Mouse (Mus musculus) stomach, embryonic 15.5 days (tissue): ENCODE measurements around the gene Alcam. TPM values are rescaled to one million over a fixed set of nuclear protein-coding genes. Genes with fewer than 3 reads are reported as not detected.
A peak's percentile ranks its signal among the peaks of the same experiment; 100 is the strongest.

Experiments
- ATAC-seq: fragments of 200-750 bp; cut with Nextera tagmentation; 2 replicates; pipeline ENCODE4 v1.8.0; 2017; ENCODE audit warnings: low read depth, moderate number of reproducible peaks, moderate TSS enrichment; ENCODE audit not compliant: insufficient read depth, low FRiP score
- H3K27ac ChIP-seq: fragments of 300-500 bp; sonication (generic); 2 replicates; pipeline ENCODE4 v1.5.1; 2015; ENCODE audit warnings: mild to moderate bottlenecking, inconsistent platforms
- H3K27me3 ChIP-seq: fragments of 300-500 bp; sonication (generic); replicated peaks from 2 replicates; pipeline ENCODE4 v1.6.1; 2015; ENCODE audit warnings: inconsistent platforms
- H3K36me3 ChIP-seq: fragments of 300-500 bp; sonication (generic); 2 replicates; pipeline ENCODE4 v1.6.1; 2015; ENCODE audit warnings: inconsistent platforms
- H3K4me1 ChIP-seq: fragments of 300-500 bp; sonication (generic); 2 replicates; pipeline ENCODE4 v1.6.1; 2015; ENCODE audit warnings: inconsistent platforms
- H3K4me2 ChIP-seq: fragments of 300-500 bp; sonication (generic); 2 replicates; pipeline ENCODE4 v1.6.1; 2015; ENCODE audit warnings: mild to moderate bottlenecking, inconsistent platforms
- H3K4me3 ChIP-seq: fragments of 300-500 bp; sonication (generic); replicated peaks from 2 replicates; pipeline ENCODE4 v1.5.1; 2015; ENCODE audit warnings: inconsistent platforms
- H3K9ac ChIP-seq: fragments of 300-500 bp; sonication (generic); 2 replicates; pipeline ENCODE4 v1.6.1; 2015; ENCODE audit warnings: inconsistent platforms
- H3K9me3 ChIP-seq: fragments of 300-500 bp; sonication (generic); 2 replicates; pipeline ENCODE4 v1.6.1; 2016; ENCODE audit warnings: inconsistent platforms
- WGBS: fragments of 180-500 bp; shearing (Covaris S2); methylation state at CpG from one replicate; pipeline ENCODE4 v1.1.7; 2015; 5-methylcytosine and 5-hydroxymethylcytosine counted together
- polyA plus RNA-seq: library from polyadenylated mRNA; unstranded; fragments of >200 nt; fragmentation: Nextera tagmentation; extraction: Ambion mirVana; gene quantifications from 2 replicates; pipeline ENCODE4 v1.2.1, GENCODE M21; 2015

Gene Alcam
- polyA plus RNA-seq, 1 experiment from 2014 or later = 43.4 TPM

- no peaks in the 10 kb centered on the region for H3K4me1 ChIP-seq
- no peak overlapping the region for H3K27ac ChIP-seq
- no peak overlapping the region for H3K9ac ChIP-seq
- no peak for ATAC-seq
- H3K36me3 ChIP-seq = 0 out of 2 replicates have a peak, but pooled peaks cover 3% of the 10 kb centered on the region
- no peak overlapping the region for H3K4me2 ChIP-seq
- no peak overlapping the region for H3K4me3 ChIP-seq
- H3K9me3 ChIP-seq = no peaks in the 10 kb centered on the region
- no peaks in the 10 kb centered on the region for H3K27me3 ChIP-seq
Measured at GRCm38 (mm10) chr16:52295535-52295934, 158.3 kb downstream of the Alcam start.

- Histone ChIP-seq H3K27me3 (no peaks in the 10 kb centered on the region), H3K27ac (no peak overlapping the region), H3K9ac (no peak overlapping the region), H3K4me3 (no peak overlapping the region), H3K9me3 (no peaks in the 10 kb centered on the region), H3K36me3 (0 out of 2 replicates have a peak, but pooled peaks cover 7% of the 10 kb centered on the region), H3K4me1 (no peaks in the 10 kb centered on the region), H3K4me2 (no peak overlapping the region)
- ATAC-seq = no peak
- 83% methylated on average over 3 of the region's 3 CpGs for WGBS
Measured at GRCm38 (mm10) chr16:52292440-52293048, 161.3 kb downstream of the Alcam start.

GRCm38 (mm10) chr16:52280186-52280585, 173.7 kb downstream of the Alcam start:
- Histone ChIP-seq H3K36me3 (no peaks in the 10 kb centered on the region), H3K4me2 (no peak overlapping the region), H3K4me1 (no peaks in the 10 kb centered on the region), H3K9me3 (no peaks in the 10 kb centered on the region), H3K27ac (no peak overlapping the region), H3K9ac (no peak overlapping the region), H3K27me3 (no peaks in the 10 kb centered on the region), H3K4me3 (no peak overlapping the region)
- no peak for ATAC-seq
- 85% methylated on average over 2 of the region's 2 CpGs for WGBS

GRCm38 (mm10) chr16:52265066-52265465, 188.8 kb downstream of the Alcam start:
- H3K27me3 ChIP-seq = no peaks in the 10 kb centered on the region
- H3K9me3 ChIP-seq = no peaks in the 10 kb centered on the region
- no peaks in the 10 kb centered on the region for H3K4me1 ChIP-seq
- H3K36me3 ChIP-seq = 0 out of 2 replicates have a peak, but pooled peaks cover 4% of the 10 kb centered on the region
- no peak overlapping the region for H3K4me3 ChIP-seq
- 81% methylated on average over 4 of the region's 4 CpGs for WGBS
- no peak overlapping the region for H3K9ac ChIP-seq
- no peak overlapping the region for H3K27ac ChIP-seq
- ATAC-seq = no peak
- H3K4me2 ChIP-seq = no peak overlapping the region

- no peak for ATAC-seq
- Histone ChIP-seq H3K4me1 (no peaks in the 10 kb centered on the region), H3K9me3 (no peaks in the 10 kb centered on the region), H3K27me3 (no peaks in the 10 kb centered on the region), H3K4me3 (no peak overlapping the region), H3K36me3 (0 out of 2 replicates have a peak, but pooled peaks cover 4% of the 10 kb centered on the region), H3K4me2 (no peak overlapping the region), H3K9ac (no peak overlapping the region), H3K27ac (no peak overlapping the region)
Measured at GRCm38 (mm10) chr16:52263751-52264150, 190.1 kb downstream of the Alcam start.

- no peak overlapping the region for H3K9ac ChIP-seq
- H3K27me3 ChIP-seq = no peaks in the 10 kb centered on the region
- WGBS = 71% methylated on average over 1 of the region's 1 CpGs
- no peak overlapping the region for H3K4me2 ChIP-seq
- ATAC-seq = no peak
- no peaks in the 10 kb centered on the region for H3K9me3 ChIP-seq
- H3K4me1 ChIP-seq = no peaks in the 10 kb centered on the region
- H3K27ac ChIP-seq = no peak overlapping the region
- no peaks in the 10 kb centered on the region for H3K36me3 ChIP-seq
- no peak overlapping the region for H3K4me3 ChIP-seq
Measured at GRCm38 (mm10) chr16:52262582-52262981, 191.3 kb downstream of the Alcam start.

GRCm38 (mm10) chr16:52261755-52262154, 192.1 kb downstream of the Alcam start:
- H3K27me3 ChIP-seq = no peaks in the 10 kb centered on the region
- ATAC-seq = no peak
- 77% methylated on average over 1 of the region's 1 CpGs for WGBS
- no peak overlapping the region for H3K4me3 ChIP-seq
- H3K4me1 ChIP-seq = no peaks in the 10 kb centered on the region
- H3K9me3 ChIP-seq = no peaks in the 10 kb centered on the region
- H3K36me3 ChIP-seq = no peaks in the 10 kb centered on the region
- H3K4me2 ChIP-seq = no peak overlapping the region
- no peak overlapping the region for H3K9ac ChIP-seq
- no peak overlapping the region for H3K27ac ChIP-seq

- Histone ChIP-seq H3K36me3 (peaks cover 3% of the 10 kb centered on the region; the same call in 1 of the 2 replicates), H3K4me1 (no peaks in the 10 kb centered on the region), H3K4me3 (no peak overlapping the region), H3K27ac (no peak overlapping the region), H3K27me3 (no peaks in the 10 kb centered on the region), H3K9me3 (no peaks in the 10 kb centered on the region), H3K9ac (no peak overlapping the region), H3K4me2 (no peak overlapping the region)
- no peak for ATAC-seq
- 84% methylated on average over 4 of the region's 4 CpGs for WGBS
Measured at GRCm38 (mm10) chr16:52250935-52251334, 202.9 kb downstream of the Alcam start.

GRCm38 (mm10) chr16:52250196-52250595, 203.7 kb downstream of the Alcam start:
- no peak for ATAC-seq
- no peaks in the 10 kb centered on the region for H3K4me1 ChIP-seq
- no peak overlapping the region for H3K9ac ChIP-seq
- no peak overlapping the region for H3K27ac ChIP-seq
- H3K27me3 ChIP-seq = no peaks in the 10 kb centered on the region
- H3K36me3 ChIP-seq = peaks cover 3% of the 10 kb centered on the region; the same call in 1 of the 2 replicates
- no peaks in the 10 kb centered on the region for H3K9me3 ChIP-seq
- H3K4me3 ChIP-seq = no peak overlapping the region
- 88% methylated on average over 4 of the region's 4 CpGs for WGBS
- no peak overlapping the region for H3K4me2 ChIP-seq

- H3K27me3 ChIP-seq = no peaks in the 10 kb centered on the region
- ATAC-seq = 0 out of 2 replicates have a peak, but pooled peaks have one; percentile 39
- H3K4me2 ChIP-seq = no peak overlapping the region
- no peak overlapping the region for H3K27ac ChIP-seq
- H3K9ac ChIP-seq = no peak overlapping the region
- H3K9me3 ChIP-seq = no peaks in the 10 kb centered on the region
- 85% methylated on average over 4 of the region's 4 CpGs for WGBS
- H3K4me1 ChIP-seq = no peaks in the 10 kb centered on the region
- H3K36me3 ChIP-seq = no peaks in the 10 kb centered on the region
- no peak overlapping the region for H3K4me3 ChIP-seq
Measured at GRCm38 (mm10) chr16:52243421-52243973, 210.4 kb downstream of the Alcam start.

GRCm38 (mm10) chr16:52242144-52242543, 211.7 kb downstream of the Alcam start:
- no peak overlapping the region for H3K9ac ChIP-seq
- no peaks in the 10 kb centered on the region for H3K9me3 ChIP-seq
- no peaks in the 10 kb centered on the region for H3K27me3 ChIP-seq
- no peaks in the 10 kb centered on the region for H3K36me3 ChIP-seq
- no peak overlapping the region for H3K27ac ChIP-seq
- no peak overlapping the region for H3K4me2 ChIP-seq
- no peaks in the 10 kb centered on the region for H3K4me1 ChIP-seq
- 73% methylated on average over 2 of the region's 2 CpGs for WGBS
- H3K4me3 ChIP-seq = no peak overlapping the region
- ATAC-seq = no peak; the same call in 1 of the 2 replicates

GRCm38 (mm10) chr16:52229930-52230329, 223.9 kb downstream of the Alcam start:
- Histone ChIP-seq H3K9me3 (no peaks in the 10 kb centered on the region), H3K4me1 (no peaks in the 10 kb centered on the region), H3K4me2 (no peak overlapping the region), H3K36me3 (no peaks in the 10 kb centered on the region), H3K27me3 (no peaks in the 10 kb centered on the region), H3K9ac (no peak overlapping the region), H3K27ac (no peak overlapping the region), H3K4me3 (no peak overlapping the region)
- no peak for ATAC-seq
- 56% methylated on average over 2 of the region's 2 CpGs for WGBS
